Mouse (Mus musculus) adrenal gland (tissue): ENCODE results near the gene Rin1.

ENCODE experiments used
- intact Hi-C: fragments of 180-260 bp; cut with DNase I; formaldehyde crosslinking; loops from one replicate; pipeline ENCODE4 v1.15.1; 2025

The Rin1 gene

DNA sequence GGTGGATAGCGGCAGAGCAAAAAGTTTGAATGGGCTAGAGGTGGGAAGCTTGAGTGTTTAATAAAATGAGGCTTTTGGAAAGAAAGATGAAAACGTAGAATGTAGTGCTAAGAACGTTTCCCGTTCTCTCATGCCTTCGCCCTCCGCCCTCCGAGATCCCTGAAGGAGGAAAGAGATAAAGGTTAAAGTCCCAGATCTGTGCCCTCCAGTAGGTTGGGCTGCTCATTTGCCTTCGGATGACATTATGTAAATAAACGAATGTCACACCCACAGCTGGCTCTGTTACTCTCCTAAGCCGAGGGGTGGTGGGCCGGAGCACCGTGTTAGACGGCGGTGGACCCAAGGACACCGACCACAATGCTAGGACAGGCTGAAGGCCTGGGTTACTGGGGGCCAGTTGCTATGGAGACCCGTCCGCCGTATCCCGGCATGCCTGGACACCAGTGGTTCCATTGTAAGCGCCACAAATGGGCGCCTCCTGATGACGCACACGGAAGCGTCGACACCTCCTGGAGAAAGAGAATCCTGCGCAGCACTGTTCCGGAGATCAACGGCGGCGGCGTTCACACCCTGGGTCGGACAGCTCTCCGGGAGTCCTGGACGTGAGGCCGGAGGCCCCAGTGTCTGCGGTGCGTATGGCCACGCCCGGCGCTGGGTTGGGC, 9.3 kb upstream of the Rin1 start, which contains the start of gene Brms1:
Brms1 (plus strand) TSS at position 493 of the 662 bp plus-strand sequence.
- intact Hi-C loops, result no loop called here

DNA sequence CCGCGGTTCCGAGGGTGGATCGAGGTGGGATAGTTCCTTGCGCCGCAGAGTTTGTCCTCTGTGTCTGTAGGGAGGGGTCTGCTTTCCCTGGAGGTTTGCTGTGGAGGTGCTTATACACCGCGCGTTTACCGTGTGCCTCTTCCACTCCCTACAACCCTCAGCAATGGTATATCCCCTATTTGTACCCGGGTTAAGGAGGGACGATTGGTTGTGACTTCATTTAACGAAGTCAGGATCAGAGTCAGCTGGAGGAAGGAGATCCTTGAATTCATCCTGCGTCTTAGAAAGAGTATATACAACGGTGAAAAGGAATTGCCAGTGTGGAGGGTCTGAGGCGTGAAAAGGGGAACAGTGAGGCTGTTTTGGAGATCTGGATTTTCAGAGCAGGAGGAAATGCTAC, 8.7 kb upstream of the Rin1 start:
- intact Hi-C loops, result no loop called here

DNA sequence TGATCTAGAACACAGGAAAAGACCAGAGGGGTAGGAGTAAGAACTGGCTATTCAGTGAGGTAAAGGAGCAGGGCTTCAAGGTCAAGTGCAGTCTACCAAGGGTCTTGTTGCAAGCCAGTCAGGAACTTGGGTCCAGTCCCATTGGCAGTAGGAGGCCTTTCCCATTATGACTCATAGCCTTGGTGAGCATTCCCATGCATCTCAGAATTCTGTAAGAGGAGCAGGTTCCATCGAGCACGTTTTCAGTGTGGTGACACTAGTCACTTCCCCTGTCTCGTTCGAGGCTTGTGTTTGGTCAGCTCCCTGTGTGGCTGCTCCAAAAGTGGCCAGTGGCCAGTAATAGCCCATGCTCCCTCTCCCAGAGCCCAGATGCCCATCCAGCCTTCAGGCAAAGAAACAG, 4.8 kb upstream of the Rin1 start:
- intact Hi-C loops, result no loop called here

DNA sequence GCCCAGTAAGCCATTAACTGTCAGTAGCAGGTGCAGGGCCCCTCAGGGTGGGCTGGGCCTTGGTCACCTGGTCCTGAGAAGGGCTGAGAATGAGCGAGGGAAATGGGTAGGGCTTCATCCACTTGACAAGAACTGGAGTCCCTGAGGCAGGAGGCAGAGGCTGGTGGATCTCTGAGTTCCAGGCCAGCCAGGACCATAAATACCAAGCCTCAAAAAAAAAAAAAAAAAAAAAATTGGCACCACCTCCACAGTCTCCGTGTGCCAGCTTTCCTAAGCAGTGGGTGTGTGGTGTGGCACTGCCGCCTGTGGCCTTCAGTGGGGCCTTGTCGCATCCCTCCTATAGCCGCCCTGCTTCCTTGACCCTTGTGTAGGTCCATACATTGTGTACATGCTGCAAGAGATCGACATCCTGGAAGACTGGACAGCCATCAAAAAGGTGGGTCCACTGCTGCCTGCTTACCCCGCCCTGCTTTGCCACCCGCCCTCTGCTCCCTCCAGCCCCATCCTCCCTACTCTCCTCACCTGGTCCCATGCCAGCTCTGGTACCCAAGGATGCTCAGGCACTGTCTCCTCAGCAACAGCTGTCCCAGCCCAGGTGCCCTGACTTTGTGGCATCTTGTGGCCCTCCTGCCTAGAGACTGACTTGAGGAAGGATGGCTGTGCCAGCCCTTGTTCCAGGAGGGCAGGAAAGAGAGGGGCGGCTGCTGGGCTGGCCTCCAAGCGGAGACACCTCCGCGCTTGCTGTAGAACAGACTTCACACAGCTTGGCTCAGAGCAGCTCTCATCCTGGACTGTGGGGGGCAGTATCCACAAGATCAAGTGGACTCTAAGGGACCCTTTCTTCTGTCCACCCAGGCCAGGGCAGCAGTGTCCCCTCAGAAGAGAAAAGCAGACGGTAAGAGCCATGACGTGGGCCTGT, 1.9 kb upstream of the Rin1 start:
- intact Hi-C loops, result no loop called here

DNA sequence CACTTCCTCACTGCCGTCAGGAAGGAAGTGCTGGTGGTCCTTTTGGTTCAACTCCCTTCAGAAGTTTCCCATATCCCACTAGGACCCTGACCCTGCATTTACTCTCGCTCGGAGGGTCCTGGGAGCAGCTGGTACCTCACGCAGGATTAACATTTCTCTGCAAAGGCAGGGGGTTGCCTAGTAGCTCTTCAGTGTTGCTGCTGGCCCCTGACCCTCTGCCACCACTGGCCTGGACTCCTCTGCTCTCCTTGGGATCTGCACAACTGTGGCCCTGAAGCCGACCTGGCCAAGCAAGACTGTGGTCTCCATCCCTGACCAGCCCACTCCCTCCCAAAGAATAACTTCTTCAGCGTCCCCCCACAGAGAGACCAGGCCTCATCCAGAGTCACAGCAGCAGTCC, 956 bp upstream of the Rin1 start:
- intact Hi-C loops, result no loop called here

DNA sequence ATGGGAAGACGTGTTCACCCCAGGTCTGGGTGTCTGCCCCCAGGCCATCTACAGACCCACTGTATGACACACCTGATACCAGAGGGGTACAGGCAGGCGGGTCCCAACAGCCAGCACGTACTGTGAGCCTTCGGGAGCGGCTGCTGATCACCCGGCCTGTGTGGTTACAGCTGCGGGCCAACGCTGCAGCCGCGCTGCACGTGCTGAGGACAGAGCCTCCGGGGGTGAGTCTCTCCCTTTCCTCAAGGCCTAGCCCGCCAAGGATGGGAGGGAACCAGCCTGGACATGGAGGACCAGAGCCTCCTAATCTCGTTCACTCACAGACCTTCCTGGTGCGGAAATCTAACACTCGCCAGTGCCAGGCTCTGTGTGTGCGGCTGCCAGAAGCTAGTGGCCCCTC, 750 bp downstream of the Rin1 start:
- intact Hi-C loops, result no loop called here

DNA sequence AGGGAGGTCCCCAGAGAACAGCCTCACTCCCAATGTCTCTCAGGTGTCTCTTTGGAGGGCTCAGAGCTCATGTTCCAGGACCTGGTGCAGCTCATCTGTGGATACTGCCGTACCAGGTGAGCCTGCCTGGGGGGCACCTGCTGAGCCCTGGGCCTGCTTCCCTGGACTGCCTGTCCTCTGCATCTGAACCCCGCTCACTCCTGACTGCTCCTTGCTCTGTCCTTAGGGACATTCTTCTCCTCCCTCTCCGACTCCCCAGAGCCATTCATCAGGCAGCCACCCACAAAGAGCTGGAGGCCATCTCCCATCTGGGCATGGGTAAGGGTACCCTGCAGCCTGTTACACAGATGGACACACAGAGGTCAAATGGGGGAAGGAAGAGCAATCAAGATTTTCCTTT, 1.2 kb downstream of the Rin1 start:
- intact Hi-C loops, result no loop called here

DNA sequence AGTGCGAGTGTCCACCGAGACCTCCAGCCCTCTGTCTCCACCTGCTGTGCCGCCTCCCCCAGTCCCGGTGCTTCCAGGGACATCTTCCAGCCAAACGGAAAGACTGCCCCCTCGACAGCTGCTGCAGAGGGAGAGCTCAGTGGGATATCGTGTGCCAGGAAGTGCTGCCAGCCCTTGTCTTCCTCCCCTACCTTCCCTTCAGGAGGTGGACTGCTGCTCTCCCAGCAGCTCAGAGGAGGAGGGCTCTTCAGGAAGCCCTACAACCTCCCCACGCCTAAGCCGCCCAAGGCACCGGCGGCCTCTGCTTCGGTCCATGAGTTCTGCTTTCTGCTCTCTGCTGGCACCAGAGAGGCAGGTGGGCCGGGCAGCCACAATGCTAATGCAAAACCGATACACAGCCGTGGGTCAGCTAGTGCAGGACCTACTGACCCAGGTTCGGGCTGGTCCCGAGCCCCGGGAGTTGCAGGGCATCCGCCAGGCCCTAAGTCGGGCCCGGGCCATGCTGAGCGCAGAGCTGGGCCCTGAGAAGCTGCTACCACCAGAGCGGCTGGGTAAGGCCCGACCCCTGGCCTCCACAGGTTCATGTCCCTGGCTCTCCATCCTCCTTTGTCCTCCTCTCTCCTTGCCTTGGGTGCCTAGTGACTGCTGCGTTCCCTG, 2.0 kb downstream of the Rin1 start:
- intact Hi-C loops, result no loop called here

DNA sequence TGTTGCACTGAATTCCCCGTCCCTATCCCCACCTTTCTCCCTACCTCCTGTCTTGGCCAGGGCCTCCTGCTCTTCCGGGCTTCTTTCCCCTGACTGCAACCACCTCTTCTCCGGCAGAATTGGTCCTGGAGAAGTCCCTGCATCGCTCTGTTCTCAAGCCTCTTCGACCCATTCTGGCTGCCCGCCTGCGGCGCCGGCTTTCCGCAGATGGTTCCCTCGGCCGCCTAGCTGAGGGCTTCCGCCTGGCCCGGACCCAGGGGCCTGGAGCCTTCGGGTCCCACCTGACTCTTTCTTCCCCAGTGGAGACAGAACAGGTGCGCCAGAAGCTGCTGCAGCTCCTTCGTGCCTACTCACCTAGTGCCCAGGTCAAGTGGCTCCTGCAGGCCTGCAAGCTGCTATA, 2.6 kb downstream of the Rin1 start:
- intact Hi-C loops, result no loop called here

DNA sequence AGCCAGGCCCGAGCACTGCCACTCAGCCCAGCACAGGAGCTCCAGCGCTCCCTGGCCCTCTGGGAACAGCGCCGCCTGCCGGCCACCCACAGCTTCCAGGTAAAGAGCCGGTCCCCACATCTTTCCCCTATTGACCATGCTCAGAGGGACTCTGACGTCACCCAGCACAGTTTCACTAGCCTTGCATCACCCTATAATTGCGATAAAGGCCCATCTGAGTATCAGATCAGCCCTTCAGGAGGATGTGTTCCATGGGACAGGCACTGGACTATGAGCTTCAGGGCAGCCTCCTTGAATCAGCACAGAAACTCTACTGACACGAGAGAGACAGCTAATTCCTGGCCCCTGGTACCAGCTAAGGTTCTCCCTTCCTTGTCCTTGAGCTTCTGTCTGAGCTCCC, 3.6 kb downstream of the Rin1 start:
- intact Hi-C loops, result no loop called here

DNA sequence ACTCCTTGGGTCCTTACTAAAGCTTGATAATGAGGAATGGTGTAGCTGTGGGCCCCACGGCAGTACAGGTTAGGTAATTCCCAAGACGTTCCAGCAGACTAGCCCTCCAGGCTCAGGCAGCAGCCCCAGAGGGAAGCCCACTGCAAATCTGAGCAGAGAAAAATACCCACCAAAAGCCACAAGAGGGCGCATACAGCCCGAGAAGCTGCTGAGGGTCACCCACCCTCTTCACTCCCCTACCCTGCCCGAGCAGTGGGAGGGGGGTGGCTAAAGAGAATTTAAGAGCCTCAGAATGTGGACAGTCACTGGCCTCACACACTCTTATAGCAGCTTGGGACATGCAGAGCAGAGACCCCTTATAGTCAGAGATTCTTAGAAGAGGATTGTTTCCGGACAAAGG, 6.0 kb downstream of the Rin1 start:
- intact Hi-C loops, result no loop called here

DNA sequence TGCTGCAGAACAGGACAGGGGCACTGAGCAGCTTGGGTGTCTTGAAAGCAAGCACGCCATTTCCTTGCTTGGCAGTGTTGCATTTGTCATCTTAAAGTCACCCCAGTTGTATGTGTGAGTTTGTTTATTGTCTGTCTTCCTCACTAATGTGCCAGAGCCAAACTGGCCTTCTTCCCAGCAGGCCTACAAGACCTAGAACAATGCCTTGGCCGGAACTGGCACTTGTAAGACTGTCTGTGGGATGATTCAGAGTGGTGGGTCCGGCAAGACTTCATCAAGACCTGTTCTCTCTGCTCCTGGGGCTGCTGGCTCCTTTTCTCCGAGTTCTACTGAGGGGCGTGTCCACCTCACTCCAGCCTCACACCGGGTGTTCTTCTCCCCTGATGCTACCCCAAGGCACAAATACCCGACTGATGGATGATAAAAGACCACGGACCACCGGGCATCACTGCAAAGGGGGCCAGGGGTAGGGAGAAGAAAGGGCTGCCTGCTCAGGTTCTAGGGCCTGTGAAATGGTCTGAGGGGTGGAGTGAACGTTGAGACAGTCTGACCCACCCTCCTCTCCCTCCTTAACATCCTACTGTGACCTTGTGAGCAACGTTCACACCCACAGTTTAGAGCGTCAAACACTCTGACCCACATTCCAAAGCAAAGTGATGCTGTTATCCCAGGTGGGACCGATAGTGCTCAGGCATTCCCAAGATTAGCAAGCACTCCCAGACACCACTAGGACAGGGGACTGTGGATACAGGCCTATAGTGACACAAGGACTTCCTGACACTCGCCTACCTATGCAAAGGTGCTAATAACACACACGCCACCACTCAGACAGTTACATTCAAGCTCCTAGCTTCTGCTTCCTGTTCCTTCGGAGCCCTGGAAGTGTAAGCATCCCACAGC, 7.8 kb downstream of the Rin1 start:
- intact Hi-C loops, result no loop called here

DNA sequence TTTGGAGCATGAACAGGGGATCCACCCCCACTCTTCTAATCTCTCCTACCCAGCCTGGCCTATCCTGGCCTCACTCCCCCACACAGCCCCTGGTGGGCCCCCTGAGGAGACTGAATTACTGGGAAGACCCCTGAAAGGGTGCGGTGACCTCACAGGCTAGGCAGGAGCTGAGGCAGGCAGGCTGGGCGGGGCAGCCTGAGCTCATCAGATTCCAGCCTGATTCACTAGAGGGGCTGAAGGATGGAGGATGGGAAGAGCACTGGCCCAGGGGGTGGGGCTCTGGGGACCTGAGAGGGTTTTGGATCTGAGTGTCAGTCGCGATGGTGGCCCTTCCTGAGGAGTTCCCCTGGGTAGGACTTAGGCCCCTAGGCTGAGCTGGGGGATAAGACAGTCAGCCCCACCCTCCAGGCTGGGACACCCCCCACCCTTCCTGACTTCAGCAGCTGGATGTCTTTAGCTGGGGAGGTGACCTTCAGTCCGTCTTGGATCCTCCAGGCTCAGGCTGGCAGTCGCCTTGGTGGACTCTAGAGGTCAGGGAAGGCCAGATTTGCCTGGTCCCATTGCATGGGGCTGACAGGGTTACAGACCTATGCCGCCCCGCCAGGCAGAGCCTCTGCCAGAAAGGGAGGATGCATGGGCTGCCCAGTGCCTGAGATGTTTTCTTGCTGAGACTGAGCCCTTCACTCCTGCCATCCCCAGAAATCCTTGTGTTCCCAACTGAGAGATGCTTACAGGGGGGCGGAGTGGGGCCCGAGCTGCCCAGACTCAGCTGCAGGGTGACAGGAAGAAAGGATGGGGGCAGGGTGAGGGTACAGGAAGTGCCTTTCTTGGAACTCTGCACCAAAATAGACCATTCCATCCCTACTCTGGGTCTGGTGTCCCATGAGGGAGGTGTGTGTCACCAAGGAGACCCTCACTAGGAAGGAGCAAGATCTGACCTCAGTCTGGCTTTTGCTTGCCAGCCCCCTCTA, 8.8 kb downstream of the Rin1 start:
- intact Hi-C loops, result no loop called here

DNA sequence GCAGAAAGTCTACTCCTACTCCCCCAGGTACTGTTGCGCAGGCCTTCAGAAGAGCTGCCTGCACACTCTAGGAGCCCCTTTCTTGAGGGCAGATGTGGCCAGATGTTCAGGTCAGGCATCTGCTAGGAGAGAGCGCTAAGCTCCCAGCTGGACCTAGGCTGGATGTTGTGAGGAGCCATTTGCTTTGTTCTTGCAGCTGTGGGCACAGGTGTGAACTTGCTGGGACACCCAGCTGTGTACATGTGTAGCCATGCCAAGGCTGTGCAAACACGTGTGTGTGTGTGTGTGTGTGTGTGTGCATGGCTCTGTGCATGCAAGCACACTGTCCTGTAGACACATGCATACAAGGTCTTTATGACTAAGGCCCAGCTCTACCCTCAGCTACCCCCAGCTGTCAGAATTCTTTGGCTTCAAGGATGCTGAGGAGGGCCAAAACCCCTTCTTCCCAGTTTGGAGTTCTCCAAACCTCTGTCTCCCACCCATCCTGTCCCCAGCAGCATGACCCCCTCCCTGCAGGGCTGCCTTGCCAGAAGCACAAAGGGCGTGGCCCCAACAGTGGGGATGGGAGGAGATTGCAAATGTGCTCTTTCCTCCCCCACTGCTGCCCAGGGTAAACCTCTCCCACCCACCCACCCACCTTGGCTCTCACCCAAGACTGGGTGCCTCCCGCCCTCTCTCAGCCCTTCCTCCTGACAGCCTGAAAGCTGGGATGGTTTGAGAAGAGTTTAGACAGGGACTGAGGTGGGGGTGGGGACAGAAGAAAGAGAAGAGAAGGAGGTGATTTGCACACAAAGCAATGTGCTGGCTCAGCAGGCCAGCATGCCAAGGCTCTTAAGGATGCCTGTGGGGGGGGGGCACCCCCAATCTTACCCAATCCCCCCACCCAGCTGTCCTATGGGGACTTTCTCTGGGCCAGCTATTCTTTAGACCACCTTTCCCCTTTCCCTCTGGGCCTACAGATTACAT, 10.4 kb downstream of the Rin1 start:
- intact Hi-C loops, result no loop called here

DNA sequence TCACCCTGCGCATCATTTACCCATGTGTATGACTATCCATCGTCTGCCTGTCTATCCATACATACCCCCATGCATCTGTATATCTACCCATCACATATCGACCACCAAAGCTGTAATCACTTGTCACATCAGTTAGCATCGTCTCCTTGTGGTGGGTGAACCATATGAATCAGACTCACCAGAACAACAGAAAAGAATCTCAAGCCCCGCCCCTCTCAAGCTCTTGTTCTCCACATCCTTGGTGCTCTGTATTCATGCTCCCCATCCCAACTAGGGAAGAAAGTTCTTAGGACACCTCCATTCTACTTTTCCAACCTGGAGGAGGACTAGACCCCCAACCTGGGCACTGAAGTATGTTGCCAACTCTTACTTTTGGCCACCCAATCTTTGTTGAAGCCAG, 11.8 kb downstream of the Rin1 start:
- intact Hi-C loops, result no loop called here

DNA sequence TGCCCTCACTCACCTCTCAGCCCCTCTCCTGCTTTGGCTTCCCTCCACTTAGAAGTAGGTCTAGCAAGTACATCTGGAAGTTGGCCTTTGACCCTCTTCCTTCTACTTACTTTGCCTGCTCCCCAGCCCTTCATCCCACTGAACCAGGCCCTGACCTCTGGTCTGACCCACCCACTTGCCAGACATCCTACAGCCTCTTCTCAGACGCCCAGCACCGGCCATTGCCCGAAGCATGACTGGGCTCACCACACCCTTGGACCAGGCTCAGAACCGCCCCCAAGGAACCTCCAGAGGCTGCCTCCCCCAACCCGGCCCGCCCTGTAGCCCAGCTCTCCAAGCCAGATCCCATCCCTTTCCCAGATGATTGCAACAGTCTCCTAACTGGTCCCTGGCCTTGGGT, 12.2 kb downstream of the Rin1 start:
- intact Hi-C loops, result no loop called here

DNA sequence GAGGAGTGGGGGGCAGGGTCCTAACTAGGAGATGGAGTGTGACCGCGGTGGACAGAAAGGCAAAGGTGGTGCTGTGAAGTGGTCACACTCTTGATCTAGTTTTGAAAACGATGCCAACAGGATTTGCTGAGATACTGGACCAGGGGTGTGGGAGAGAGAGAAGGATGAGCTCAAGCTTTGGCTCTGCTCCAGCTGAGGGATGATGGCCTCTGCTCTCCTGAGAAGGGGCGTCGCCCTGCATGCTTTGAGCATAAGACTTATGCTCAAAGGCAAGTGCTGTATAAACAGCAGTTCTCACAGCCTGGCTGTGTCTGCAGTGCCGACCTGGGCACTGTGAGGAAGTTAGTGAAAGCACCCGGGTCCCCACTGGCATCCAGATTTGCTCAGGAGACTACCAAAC, 14.8 kb downstream of the Rin1 start:
- intact Hi-C loops, result no loop called here

DNA sequence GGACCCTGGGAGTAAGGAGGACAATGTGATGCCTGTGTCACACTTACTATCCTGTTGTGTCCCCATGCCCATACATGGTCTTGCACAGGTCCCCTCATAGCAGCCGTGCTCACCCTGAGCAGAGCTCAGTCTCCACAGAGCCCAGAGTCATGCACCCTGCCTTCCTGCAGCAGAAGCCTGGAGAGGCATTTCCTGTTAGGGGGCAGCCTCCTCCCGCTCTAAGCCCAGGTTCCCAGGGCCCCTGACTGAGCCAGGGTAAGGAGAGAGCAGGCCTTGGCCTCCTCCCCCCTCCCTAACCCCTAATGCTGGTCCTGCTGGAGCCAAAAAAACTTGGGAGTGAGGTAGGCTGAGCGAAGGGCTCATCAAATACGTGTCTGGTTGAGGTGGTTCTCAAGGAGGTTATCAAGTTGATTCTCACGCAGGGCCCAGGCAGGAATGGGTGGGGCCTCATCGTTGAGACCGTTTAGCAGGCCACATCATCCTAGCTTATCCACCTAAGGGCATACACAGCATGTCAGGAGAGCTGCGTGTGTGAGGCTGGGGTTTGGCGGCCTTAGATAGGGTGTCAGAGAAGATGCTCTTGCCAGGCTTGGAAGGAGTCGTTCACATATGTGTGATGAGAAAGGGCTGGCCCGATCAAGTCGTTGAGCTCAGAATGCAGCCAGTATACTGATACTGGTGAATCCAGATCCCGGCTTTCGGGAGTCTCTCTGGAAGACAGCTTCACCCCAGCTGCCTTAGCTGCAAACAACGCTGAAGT, 16.9 kb downstream of the Rin1 start:
- intact Hi-C loops, result no loop called here
